Mouse (Mus musculus) ES-E14 (cell line): ENCODE results near the gene Slc2a2.

Source experiments
- CHD2 ChIP-seq: IDR thresholded peaks from 2 replicates; pipeline ENCODE4 v1.6.1; 2014; ENCODE audit warnings: mild to moderate bottlenecking, low read depth, low read length, inconsistent platforms
- MAFK ChIP-seq: IDR thresholded peaks from 2 replicates; pipeline ENCODE4 v1.6.1; 2014; ENCODE audit warnings: mild to moderate bottlenecking, low read depth, low read length, inconsistent platforms; ENCODE audit not compliant: insufficient read depth
- ZC3H11A ChIP-seq: IDR thresholded peaks from 2 replicates; pipeline ENCODE4 v1.6.1; 2012; ENCODE audit warnings: low read depth, mild to moderate bottlenecking, inconsistent platforms, low read length, borderline replicate concordance

DNA sequence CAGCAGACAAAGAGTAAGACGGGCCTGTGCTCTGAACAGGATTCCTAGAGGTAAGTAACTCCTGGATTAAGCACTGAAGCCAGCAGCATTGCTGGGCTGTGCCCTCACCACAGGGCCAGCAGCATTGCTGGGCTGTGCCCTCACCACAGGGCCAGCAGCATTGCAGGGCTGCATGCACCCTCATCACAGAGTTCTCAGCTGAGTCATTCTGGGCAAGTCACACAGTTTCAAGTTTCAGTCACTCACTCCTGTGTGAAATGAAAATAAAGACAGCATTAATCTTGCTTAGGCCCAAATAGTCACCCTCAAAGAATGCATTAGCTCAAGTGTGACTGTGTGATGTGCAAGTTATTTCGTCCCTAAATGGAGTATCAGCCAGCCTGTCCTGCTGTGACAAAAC, 37.0 kb downstream of the Slc2a2 start:
- TF ChIP-seq CHD2 (no peak), MAFK (no peak), ZC3H11A (no peak)
